Mouse (Mus musculus): ENCODE measurements around the gene Il27ra.

DNA sequence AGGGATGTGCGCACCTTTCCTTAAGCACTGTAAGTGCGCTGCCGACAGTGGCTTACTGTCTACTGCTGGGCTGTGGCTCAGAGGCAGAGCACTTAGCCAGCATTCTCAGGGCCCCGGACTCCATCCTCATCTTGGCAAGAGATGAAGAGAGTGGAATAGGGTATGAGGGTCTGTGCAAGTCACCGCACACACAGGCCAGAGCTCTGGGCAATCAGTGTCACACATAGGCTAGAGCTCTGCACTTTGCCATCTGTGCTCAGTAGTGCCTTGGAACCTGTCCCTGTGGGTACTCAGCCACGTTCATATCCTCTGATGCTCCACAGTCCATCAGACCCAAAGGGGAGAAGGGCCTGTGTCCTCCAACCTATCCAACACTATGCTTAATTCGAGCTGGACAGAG is 60.9 kb downstream of the Il27ra start:
- TF ChIP-seq CTCF (IDR thresholded peaks at IDR 0.05) (no peak), POLR2A (IDR thresholded peaks at IDR 0.05; ENCODE audit: insufficient read depth, low read depth, low read length) (no peak)

All from heart, adult 2 months (tissue).